In genomic region chr3:21941596-21941995, GRCm38 (mm10) we compare ENCODE assay signal across 25 mouse cellular contexts.
DNase-seq lines count a peak whose midpoint lies in the region; ATAC-seq and TF ChIP-seq lines count a peak whose summit lies in the region.
"Had no signal": no experiment of that assay in that cellular context is flagged by ENCODE, and none has a peak within 500 bp of the region (broad histone marks: within the 10 kb centered on the region; RNA-seq: fewer than 3 reads in every experiment).

No protein-coding gene starts in this region.

- ATAC-seq in neutrophil, adult 5-6 weeks (ENCODE audit: extremely low read depth, insufficient number of reproducible peaks, low FRiP score, poor library complexity, severe bottlenecking) = peak; percentile 56; the same call in 1 of the 2 replicates
- ATAC-seq: activated CD4-positive, CD25-positive, alpha-beta regulatory T cell, adult 4 months; CD4-positive, CD25-positive, alpha-beta regulatory T cell, adult 4 months; forebrain, embryonic 15.5 days; hindbrain, embryonic 16.5 days; inflammation-experienced regulatory T-cells, adult 6 months had no signal

- peak overlapping the region; percentile 79 for H3K27ac ChIP-seq in spleen, adult 2 months (ENCODE audit: insufficient read depth, low read length)
- H3K27ac ChIP-seq in gastrocnemius, adult 2 months = no peak overlapping the region
- H3K27ac ChIP-seq: embryonic facial prominence, embryonic 12.5 days; embryonic facial prominence, embryonic 15.5 days; forebrain, embryonic 15.5 days; hindbrain, embryonic 10.5 days; hindbrain, embryonic 13.5 days had no signal

- H3K27me3 ChIP-seq in spleen, adult 2 months (ENCODE audit: control insufficient read depth, insufficient read depth, low read length) = no peaks in the 10 kb centered on the region
- H3K27me3 ChIP-seq: embryonic facial prominence, embryonic 12.5 days; embryonic facial prominence, embryonic 15.5 days; forebrain, embryonic 15.5 days; hindbrain, embryonic 13.5 days had no signal

- H3K4me3 ChIP-seq in spleen, adult 2 months (ENCODE audit: extremely low read depth, insufficient read depth, insufficient read length) = no peak overlapping the region
- no peak overlapping the region for H3K4me3 ChIP-seq in gastrocnemius, adult 2 months
- H3K4me3 ChIP-seq: embryonic facial prominence, embryonic 12.5 days; embryonic facial prominence, embryonic 15.5 days; forebrain, embryonic 15.5 days; hindbrain, embryonic 10.5 days; hindbrain, embryonic 13.5 days had no signal

- H3K36me3 ChIP-seq in spleen, adult 2 months (ENCODE audit: control insufficient read depth, insufficient read depth, low read length) = no peaks in the 10 kb centered on the region
- H3K36me3 ChIP-seq: embryonic facial prominence, embryonic 12.5 days; embryonic facial prominence, embryonic 15.5 days; forebrain, embryonic 15.5 days; hindbrain, embryonic 10.5 days; hindbrain, embryonic 13.5 days had no signal

- intact Hi-C loops in heart, postnatal 25 days (cut with DNase I) = no loop called here
- intact Hi-C loops in gastrocnemius, adult 2 months (cut with DNase I) = no loop called here

- DNase-seq in heart, adult 11 months = peak; percentile 51
- no peak for DNase-seq in heart, postnatal 25 days (ENCODE audit: low spot score)
- DNase-seq in spleen, adult 2 months (ENCODE audit: low read depth in 1 of 2, low spot score in 2 of 2) = peak; percentile 60 to 63
- no peak for DNase-seq in spleen, postnatal 4 days (ENCODE audit: low spot score in 2 of 2)
- DNase-seq in right cerebral cortex, postnatal 4 days = no peak
- no peak for DNase-seq in gastrocnemius, adult 2 months
- no peak for DNase-seq in cerebellum, postnatal 4 days (ENCODE audit: low spot score in 2 of 2)
- DNase-seq: adrenal gland, adult 8-10 months; adrenal gland, postnatal 25 days; cerebellum, adult 11-12 months; cerebellum, adult 8-10 months; cerebellum, postnatal 14 days; gastrocnemius, postnatal 10 days; gastrocnemius, postnatal 36 days; heart, postnatal 36 days had no signal

- TF ChIP-seq CTCF in spleen, adult 2 months (IDR thresholded peaks at IDR 0.05; ENCODE audit: extremely low read depth, insufficient read depth, insufficient read length, insufficient replicate concordance) = no peak
- no peak for TF ChIP-seq CTCF in gastrocnemius, adult 2 months (IDR thresholded peaks at IDR 0.05)

- no peak for TF ChIP-seq POLR2A in spleen, adult 2 months (IDR thresholded peaks at IDR 0.05; ENCODE audit: low read depth, low read length)

- WGBS in spleen, adult 2 months = 19% methylated on average over 2 of the region's 2 CpGs

- H3K4me1 ChIP-seq in spleen, adult 2 months (ENCODE audit: control insufficient read depth, insufficient read depth, insufficient read length) = peaks cover 31% of the 10 kb centered on the region; the same call in 1 of the 2 replicates

Comparison
In these comparisons a context has a peak if more than half of its experiments do, and no peak if none do; other contexts are left out.
1. DNase-seq: peak in heart, adult 11 months (single experiment) and spleen, adult 2 months (2 of 2); none in heart, postnatal 25 days (single experiment), spleen, postnatal 4 days (0 of 2), right cerebral cortex, postnatal 4 days (single experiment), gastrocnemius, adult 2 months (single experiment) and cerebellum, postnatal 4 days (0 of 2).